Mouse (Mus musculus) myocyte (in vitro differentiated cells): ENCODE measurements around the gene Dhps. TPM values are rescaled to one million over a fixed set of nuclear protein-coding genes. Genes with fewer than 3 reads are reported as not detected.

ENCODE experiments used
- H3K27me3 ChIP-seq: one replicate; pipeline ENCODE4 v1.6.1; 2011; ENCODE audit not compliant: control insufficient read depth, insufficient read depth, insufficient read length
- H3K36me3 ChIP-seq: one replicate; pipeline ENCODE4 v1.6.1; 2011; ENCODE audit not compliant: control insufficient read depth, insufficient read depth
- H3K4me2 ChIP-seq: one replicate; pipeline ENCODE4 v1.6.1; 2011; ENCODE audit warnings: low read depth, control low read depth
- H3K4me3 ChIP-seq: one replicate; pipeline ENCODE4 v1.5.1; 2011; ENCODE audit warnings: mild to moderate bottlenecking, control low read depth, moderate library complexity
- H3K79me2 ChIP-seq: one replicate; pipeline ENCODE4 v1.6.1; 2011; ENCODE audit not compliant: control insufficient read depth, insufficient read depth
- H3ac ChIP-seq: one replicate; pipeline ENCODE4 v1.6.1; 2011; ENCODE audit not compliant: control insufficient read depth, insufficient read length
- CEBPB ChIP-seq: IDR thresholded peaks from 2 replicates; pipeline ENCODE4 v1.6.1; 2011; ENCODE audit warnings: mild to moderate bottlenecking, moderate library complexity; ENCODE audit not compliant: poor library complexity, insufficient read depth, severe bottlenecking
- E2F4 ChIP-seq: IDR thresholded peaks from one replicate; pipeline ENCODE4 v1.6.1; 2011; ENCODE audit warnings: mild to moderate bottlenecking, control low read depth, moderate library complexity; ENCODE audit not compliant: insufficient read depth
- MAX ChIP-seq: IDR thresholded peaks from one replicate; pipeline ENCODE4 v1.6.1; 2011; ENCODE audit warnings: low read depth, mild to moderate bottlenecking, control low read depth
- MYOD1 ChIP-seq, 3 experiments: IDR thresholded peaks; one replicate each; pipeline ENCODE4 v1.6.1; 2011; ENCODE audit warnings: control low read depth in 2 of 3, low read depth in 2 of 3, mild to moderate bottlenecking in 2 of 3, moderate library complexity in 1 of 3; ENCODE audit not compliant: insufficient read length in 2 of 3, control insufficient read depth in 1 of 3
- MYOG ChIP-seq, 3 experiments: IDR thresholded peaks; one replicate each; pipeline ENCODE4 v1.6.1; 2011; ENCODE audit warnings: control low read depth in 2 of 3, low read depth in 2 of 3, mild to moderate bottlenecking in 2 of 3; ENCODE audit not compliant: insufficient read length in 2 of 3, control insufficient read depth in 1 of 3, insufficient read depth in 1 of 3
- POLR2A ChIP-seq: IDR thresholded peaks from one replicate; pipeline ENCODE4 v1.6.1; 2011; ENCODE audit warnings: low read depth, mild to moderate bottlenecking, control low read depth, moderate library complexity; ENCODE audit not compliant: insufficient read length
- POLR2AphosphoS2 ChIP-seq: IDR thresholded peaks from one replicate; pipeline ENCODE4 v1.6.1; 2011; ENCODE audit warnings: low read depth, control low read depth; ENCODE audit not compliant: insufficient read length
- REST ChIP-seq: IDR thresholded peaks from one replicate; pipeline ENCODE4 v1.6.1; 2011; ENCODE audit warnings: mild to moderate bottlenecking, control low read depth, moderate library complexity; ENCODE audit not compliant: insufficient read depth, insufficient read length
- SRF ChIP-seq: IDR thresholded peaks from one replicate; pipeline ENCODE4 v1.6.1; 2011; ENCODE audit warnings: low read depth; ENCODE audit not compliant: control insufficient read depth, insufficient read length
- TCF12 ChIP-seq: IDR thresholded peaks from one replicate; pipeline ENCODE4 v1.6.1; 2011; ENCODE audit warnings: mild to moderate bottlenecking, control low read depth; ENCODE audit not compliant: poor library complexity, insufficient read depth, severe bottlenecking
- TCF3 ChIP-seq: IDR thresholded peaks from one replicate; pipeline ENCODE4 v1.6.1; 2011; ENCODE audit warnings: low read depth, control low read depth; ENCODE audit not compliant: insufficient read length
- USF1 ChIP-seq: IDR thresholded peaks from one replicate; pipeline ENCODE4 v1.6.1; 2011; ENCODE audit warnings: low read depth, mild to moderate bottlenecking, control low read depth, moderate library complexity
- polyA plus RNA-seq: library from polyadenylated mRNA; unstranded; fragments of >200 nt; fragmentation: generic; extraction: Trizol; gene quantifications from one replicate; pipeline ENCODE4 v1.2.1, GENCODE M21; 2012; ENCODE audit warnings: missing spikeins

Dhps gene
- polyA plus RNA-seq, 1 experiment, result 86.7 TPM

GRCm38 (mm10) chr8:85026670-85027515 is 44.7 kb upstream of the Dhps start, which contains the start of gene Trir:
Gene Trir, plus strand, starts transcription at chr8:85026823.
- H3ac ChIP-seq, result peak within 1 kb of the TSS; percentile 75
- peaks cover 17% of the 10 kb centered on the region for H3K36me3 ChIP-seq
- peaks cover 58% of the 10 kb centered on the region for H3K79me2 ChIP-seq
- H3K4me3 ChIP-seq, result peak within 1 kb of the TSS; percentile 99
- H3K27me3 ChIP-seq, result no peaks in the 10 kb centered on the region
- peak within 1 kb of the TSS; percentile 99 for H3K4me2 ChIP-seq
- TF ChIP-seq POLR2AphosphoS2, result peak; percentile 76
- no peak for TF ChIP-seq SRF
- peak; percentile 93 for TF ChIP-seq POLR2A
- TF ChIP-seq USF1, result no peak
- TF ChIP-seq MYOD1 (IDR thresholded peaks at IDR 0.05; ENCODE audit: control insufficient read depth in 1 of 3, insufficient read length in 2 of 3, low read depth in 2 of 3), result peak in 1 of 3 experiments; percentile 54
- no peak for TF ChIP-seq TCF12
- peak; percentile 85 for TF ChIP-seq E2F4
- TF ChIP-seq CEBPB, result no peak
- no peak for TF ChIP-seq TCF3
- TF ChIP-seq MYOG (IDR thresholded peaks at IDR 0.05; ENCODE audit: control insufficient read depth in 1 of 3, insufficient read depth in 1 of 3, insufficient read length in 2 of 3, low read depth in 2 of 3), result peak in 1 of 3 experiments; percentile 59
- no peak for TF ChIP-seq MAX
- TF ChIP-seq REST, result no peak

- no peaks in the 10 kb centered on the region for H3K27me3 ChIP-seq
- peaks cover 58% of the 10 kb centered on the region for H3K79me2 ChIP-seq
- no peak for TF ChIP-seq USF1
- no peak for TF ChIP-seq REST
- TF ChIP-seq POLR2AphosphoS2, result no peak
- no peak for TF ChIP-seq MYOG (IDR thresholded peaks at IDR 0.05; ENCODE audit: control insufficient read depth in 1 of 3, insufficient read depth in 1 of 3, insufficient read length in 2 of 3, low read depth in 2 of 3)
- TF ChIP-seq TCF12, result no peak
- TF ChIP-seq POLR2A, result no peak
- TF ChIP-seq E2F4, result no peak
- no peak for TF ChIP-seq MYOD1 (IDR thresholded peaks at IDR 0.05; ENCODE audit: control insufficient read depth in 1 of 3, insufficient read length in 2 of 3, low read depth in 2 of 3)
- peaks cover 19% of the 10 kb centered on the region for H3K36me3 ChIP-seq
- peak overlapping the region; percentile 88 for H3K4me2 ChIP-seq
- H3ac ChIP-seq, result peak overlapping the region; percentile 75
- peak overlapping the region; percentile 99 for H3K4me3 ChIP-seq
Observed at GRCm38 (mm10) chr8:85027516-85027855, 44.1 kb upstream of the Dhps start.

- peak overlapping the region; percentile 75 for H3ac ChIP-seq
- peak overlapping the region; percentile 88 for H3K4me2 ChIP-seq
- TF ChIP-seq POLR2AphosphoS2, result no peak
- TF ChIP-seq MYOG (IDR thresholded peaks at IDR 0.05; ENCODE audit: control insufficient read depth in 1 of 3, insufficient read depth in 1 of 3, insufficient read length in 2 of 3, low read depth in 2 of 3), result no peak
- no peak for TF ChIP-seq REST
- TF ChIP-seq MYOD1 (IDR thresholded peaks at IDR 0.05; ENCODE audit: control insufficient read depth in 1 of 3, insufficient read length in 2 of 3, low read depth in 2 of 3), result no peak
- no peak for TF ChIP-seq E2F4
- no peak for TF ChIP-seq MAX
- no peak for TF ChIP-seq SRF
- no peak for TF ChIP-seq TCF3
- TF ChIP-seq CEBPB, result no peak
- no peak for TF ChIP-seq USF1
- no peak for TF ChIP-seq POLR2A
- no peak for TF ChIP-seq TCF12
- H3K27me3 ChIP-seq, result no peaks in the 10 kb centered on the region
- peak overlapping the region; percentile 99 for H3K4me3 ChIP-seq
- H3K79me2 ChIP-seq, result peaks cover 59% of the 10 kb centered on the region
- H3K36me3 ChIP-seq, result peaks cover 23% of the 10 kb centered on the region
Observed at GRCm38 (mm10) chr8:85027922-85028321, 43.6 kb upstream of the Dhps start.

- Histone ChIP-seq H3K4me3 (peak overlapping the region; percentile 99), H3K79me2 (peaks cover 52% of the 10 kb centered on the region), H3ac (no peak overlapping the region), H3K4me2 (peak overlapping the region; percentile 88), H3K36me3 (peaks cover 25% of the 10 kb centered on the region), H3K27me3 (no peaks in the 10 kb centered on the region)
- TF ChIP-seq CEBPB, result no peak
Observed at GRCm38 (mm10) chr8:85029271-85029670, 42.3 kb upstream of the Dhps start.
